Mouse (Mus musculus): ENCODE data around the gene Stx16.

Gene Stx16

GRCm38 (mm10) chr2:174126522-174127375, 50.6 kb downstream of the Stx16 start:
- no peak for DNase-seq (ENCODE audit: low read depth)

- DNase-seq (ENCODE audit: low read depth), result no peak
Measured at GRCm38 (mm10) chr2:174127376-174127713, 51.2 kb downstream of the Stx16 start.

GRCm38 (mm10) chr2:174128926-174129325, 52.8 kb downstream of the Stx16 start:
- no peak for DNase-seq (ENCODE audit: low read depth)

GRCm38 (mm10) chr2:174130468-174131097, 54.5 kb downstream of the Stx16 start:
- DNase-seq (ENCODE audit: low read depth), result no peak

- no peak for DNase-seq (ENCODE audit: low read depth)
Measured at GRCm38 (mm10) chr2:174132413-174132969, 56.4 kb downstream of the Stx16 start.

Data from c-Kit-positive CD71-negative TER-119-negative erythroid progenitor cells, embryonic 14.5 days (primary cell).